Mouse (Mus musculus): Measurements from ENCODE around the gene Ccdc38.

DNA sequence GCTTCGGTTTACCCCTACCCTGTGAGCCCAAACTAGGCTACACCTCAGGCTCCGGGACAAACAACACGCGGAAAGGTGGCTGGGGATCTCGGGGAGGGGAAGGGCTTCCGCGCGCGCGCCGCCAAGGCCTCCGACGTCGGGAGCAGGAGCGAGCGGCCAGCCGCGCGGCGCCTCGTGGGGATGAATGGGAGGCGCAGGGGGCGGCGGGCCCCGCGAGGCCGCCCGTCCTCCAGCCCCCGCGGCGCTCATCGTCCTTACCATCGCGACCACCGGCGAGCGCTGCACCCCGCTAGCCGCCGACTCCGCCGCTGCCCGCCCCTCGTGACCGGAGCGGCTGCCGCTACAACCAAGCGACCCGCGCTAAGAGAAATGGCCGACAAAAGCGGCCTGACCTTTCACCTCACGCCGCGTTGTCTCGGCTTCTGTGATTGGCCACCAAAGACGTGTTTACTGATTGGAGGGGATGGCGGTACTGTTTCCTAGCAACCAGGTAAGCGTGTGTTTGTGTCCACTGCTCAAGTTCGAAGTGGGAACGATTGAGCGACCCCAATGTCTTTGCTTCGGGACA, 48.9 kb downstream of the Ccdc38 start, which contains the start of gene Snrpf:
- TF ChIP-seq POLR2A (IDR thresholded peaks at IDR 0.05; ENCODE audit: borderline replicate concordance, insufficient read depth, low read length) (peak; percentile 58; the same call in 1 of the 2 replicates), CTCF (IDR thresholded peaks at IDR 0.05; ENCODE audit: borderline replicate concordance, insufficient read depth, low read depth, low read length) (no peak)
